Mouse (Mus musculus) myocyte (in vitro differentiated cells): ENCODE measurements around the gene Slc36a1. TPM values are rescaled to one million over a fixed set of nuclear protein-coding genes. Genes with fewer than 3 reads are reported as not detected.
A peak's percentile ranks its signal among the peaks of the same experiment; 100 is the strongest.

Experiments used
- H3K27me3 ChIP-seq: one replicate; pipeline ENCODE4 v1.6.1; 2011; ENCODE audit not compliant: control insufficient read depth, insufficient read depth, insufficient read length
- H3K36me3 ChIP-seq: one replicate; pipeline ENCODE4 v1.6.1; 2011; ENCODE audit not compliant: control insufficient read depth, insufficient read depth
- H3K4me2 ChIP-seq: one replicate; pipeline ENCODE4 v1.6.1; 2011; ENCODE audit warnings: low read depth, control low read depth
- H3K4me3 ChIP-seq: one replicate; pipeline ENCODE4 v1.5.1; 2011; ENCODE audit warnings: mild to moderate bottlenecking, control low read depth, moderate library complexity
- H3K79me2 ChIP-seq: one replicate; pipeline ENCODE4 v1.6.1; 2011; ENCODE audit not compliant: control insufficient read depth, insufficient read depth
- H3ac ChIP-seq: one replicate; pipeline ENCODE4 v1.6.1; 2011; ENCODE audit not compliant: control insufficient read depth, insufficient read length
- CEBPB ChIP-seq: IDR thresholded peaks from 2 replicates; pipeline ENCODE4 v1.6.1; 2011; ENCODE audit warnings: mild to moderate bottlenecking, moderate library complexity; ENCODE audit not compliant: poor library complexity, insufficient read depth, severe bottlenecking
- E2F4 ChIP-seq: IDR thresholded peaks from one replicate; pipeline ENCODE4 v1.6.1; 2011; ENCODE audit warnings: mild to moderate bottlenecking, control low read depth, moderate library complexity; ENCODE audit not compliant: insufficient read depth
- MAX ChIP-seq: IDR thresholded peaks from one replicate; pipeline ENCODE4 v1.6.1; 2011; ENCODE audit warnings: low read depth, mild to moderate bottlenecking, control low read depth
- MYOD1 ChIP-seq, 3 experiments: IDR thresholded peaks; one replicate each; pipeline ENCODE4 v1.6.1; 2011; ENCODE audit warnings: control low read depth in 2 of 3, low read depth in 2 of 3, mild to moderate bottlenecking in 2 of 3, moderate library complexity in 1 of 3; ENCODE audit not compliant: insufficient read length in 2 of 3, control insufficient read depth in 1 of 3
- MYOG ChIP-seq, 3 experiments: IDR thresholded peaks; one replicate each; pipeline ENCODE4 v1.6.1; 2011; ENCODE audit warnings: control low read depth in 2 of 3, low read depth in 2 of 3, mild to moderate bottlenecking in 2 of 3; ENCODE audit not compliant: insufficient read length in 2 of 3, control insufficient read depth in 1 of 3, insufficient read depth in 1 of 3
- POLR2A ChIP-seq: IDR thresholded peaks from one replicate; pipeline ENCODE4 v1.6.1; 2011; ENCODE audit warnings: low read depth, mild to moderate bottlenecking, control low read depth, moderate library complexity; ENCODE audit not compliant: insufficient read length
- POLR2AphosphoS2 ChIP-seq: IDR thresholded peaks from one replicate; pipeline ENCODE4 v1.6.1; 2011; ENCODE audit warnings: low read depth, control low read depth; ENCODE audit not compliant: insufficient read length
- REST ChIP-seq: IDR thresholded peaks from one replicate; pipeline ENCODE4 v1.6.1; 2011; ENCODE audit warnings: mild to moderate bottlenecking, control low read depth, moderate library complexity; ENCODE audit not compliant: insufficient read depth, insufficient read length
- SRF ChIP-seq: IDR thresholded peaks from one replicate; pipeline ENCODE4 v1.6.1; 2011; ENCODE audit warnings: low read depth; ENCODE audit not compliant: control insufficient read depth, insufficient read length
- TCF12 ChIP-seq: IDR thresholded peaks from one replicate; pipeline ENCODE4 v1.6.1; 2011; ENCODE audit warnings: mild to moderate bottlenecking, control low read depth; ENCODE audit not compliant: poor library complexity, insufficient read depth, severe bottlenecking
- TCF3 ChIP-seq: IDR thresholded peaks from one replicate; pipeline ENCODE4 v1.6.1; 2011; ENCODE audit warnings: low read depth, control low read depth; ENCODE audit not compliant: insufficient read length
- USF1 ChIP-seq: IDR thresholded peaks from one replicate; pipeline ENCODE4 v1.6.1; 2011; ENCODE audit warnings: low read depth, mild to moderate bottlenecking, control low read depth, moderate library complexity
- polyA plus RNA-seq: library from polyadenylated mRNA; unstranded; fragments of >200 nt; fragmentation: generic; extraction: Trizol; gene quantifications from one replicate; pipeline ENCODE4 v1.2.1, GENCODE M21; 2012; ENCODE audit warnings: missing spikeins

The Slc36a1 gene
- polyA plus RNA-seq, 1 experiment = 5.3 TPM

DNA sequence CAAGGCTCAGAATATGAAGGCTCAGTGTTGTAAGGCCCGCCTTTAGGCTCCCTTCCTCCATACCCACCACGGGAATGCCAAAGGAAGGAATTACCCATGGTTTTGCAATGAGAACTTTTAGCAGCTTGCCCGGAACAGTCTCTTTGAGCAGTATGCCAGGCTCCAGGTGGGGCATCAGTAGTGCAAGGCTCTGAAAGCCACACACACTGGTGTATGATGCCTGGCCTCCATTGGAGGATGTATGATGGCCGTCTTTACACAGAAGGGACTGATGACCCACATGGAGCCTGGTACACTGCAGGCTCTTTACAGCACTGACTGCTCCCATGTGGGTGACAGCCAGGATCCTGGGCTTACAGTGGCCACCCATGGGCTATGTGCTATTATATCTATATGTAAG lies 57.0 kb downstream of the Slc36a1 start:
- Histone ChIP-seq H3ac (no peak overlapping the region), H3K4me3 (no peak overlapping the region), H3K79me2 (no peaks in the 10 kb centered on the region), H3K36me3 (no peaks in the 10 kb centered on the region), H3K4me2 (no peak overlapping the region), H3K27me3 (peaks cover 8% of the 10 kb centered on the region)
- TF ChIP-seq REST (no peak), CEBPB (no peak), MYOG (IDR thresholded peaks at IDR 0.05; ENCODE audit: control insufficient read depth in 1 of 3, insufficient read depth in 1 of 3, insufficient read length in 2 of 3, low read depth in 2 of 3) (no peak), E2F4 (no peak), POLR2AphosphoS2 (no peak), TCF12 (no peak), USF1 (no peak), POLR2A (no peak), MAX (no peak), MYOD1 (IDR thresholded peaks at IDR 0.05; ENCODE audit: control insufficient read depth in 1 of 3, insufficient read length in 2 of 3, low read depth in 2 of 3) (no peak), TCF3 (no peak), SRF (no peak)

GRCm38 (mm10) chr11:55262000-55262399 lies 57.9 kb downstream of the Slc36a1 start:
- no peak overlapping the region for H3K4me3 ChIP-seq
- TF ChIP-seq MAX = no peak
- no peak for TF ChIP-seq CEBPB
- TF ChIP-seq E2F4 = no peak
- TF ChIP-seq TCF3 = no peak
- TF ChIP-seq REST = no peak
- TF ChIP-seq USF1 = no peak
- no peak for TF ChIP-seq TCF12
- no peak for TF ChIP-seq POLR2A
- TF ChIP-seq MYOG (IDR thresholded peaks at IDR 0.05; ENCODE audit: control insufficient read depth in 1 of 3, insufficient read depth in 1 of 3, insufficient read length in 2 of 3, low read depth in 2 of 3) = no peak
- no peak for TF ChIP-seq MYOD1 (IDR thresholded peaks at IDR 0.05; ENCODE audit: control insufficient read depth in 1 of 3, insufficient read length in 2 of 3, low read depth in 2 of 3)
- TF ChIP-seq SRF = no peak
- no peak overlapping the region for H3K4me2 ChIP-seq
- H3K36me3 ChIP-seq = no peaks in the 10 kb centered on the region
- H3K79me2 ChIP-seq = no peaks in the 10 kb centered on the region
- peaks cover 8% of the 10 kb centered on the region for H3K27me3 ChIP-seq
- H3ac ChIP-seq = no peak overlapping the region

GRCm38 (mm10) chr11:55264318-55264717 lies 60.2 kb downstream of the Slc36a1 start:
- H3K4me2 ChIP-seq = no peak overlapping the region
- no peak for TF ChIP-seq MYOD1 (IDR thresholded peaks at IDR 0.05; ENCODE audit: control insufficient read depth in 1 of 3, insufficient read length in 2 of 3, low read depth in 2 of 3)
- TF ChIP-seq TCF3 = no peak
- no peak overlapping the region for H3K4me3 ChIP-seq
- H3K36me3 ChIP-seq = no peaks in the 10 kb centered on the region
- no peaks in the 10 kb centered on the region for H3K79me2 ChIP-seq
- no peak overlapping the region for H3ac ChIP-seq
- H3K27me3 ChIP-seq = peaks cover 8% of the 10 kb centered on the region

DNA sequence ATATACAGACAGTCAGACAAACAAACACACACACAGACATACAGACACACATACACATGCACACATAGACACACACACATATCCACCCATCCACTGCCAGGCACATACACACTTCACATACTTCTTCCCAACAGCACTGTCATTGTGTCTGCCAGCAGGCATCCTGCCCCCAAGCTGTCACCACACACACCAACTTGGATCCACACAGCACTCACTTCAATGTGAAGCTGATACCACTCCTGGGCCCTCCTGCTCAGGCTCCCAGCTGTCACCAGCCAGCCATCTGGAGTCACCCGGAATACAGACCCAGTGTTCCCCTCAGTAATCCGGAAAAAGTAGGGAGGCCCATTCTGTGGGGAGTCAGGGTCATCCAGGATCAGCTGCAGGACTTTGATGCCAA lies 61.5 kb downstream of the Slc36a1 start:
- Histone ChIP-seq H3K27me3 (peaks cover 8% of the 10 kb centered on the region), H3K36me3 (no peaks in the 10 kb centered on the region), H3K4me3 (no peak overlapping the region), H3K79me2 (no peaks in the 10 kb centered on the region), H3K4me2 (no peak overlapping the region), H3ac (no peak overlapping the region)
- TF ChIP-seq MYOG (IDR thresholded peaks at IDR 0.05; ENCODE audit: control insufficient read depth in 1 of 3, insufficient read depth in 1 of 3, insufficient read length in 2 of 3, low read depth in 2 of 3) (peak in 1 of 3 experiments; percentile 14), POLR2A (no peak), SRF (no peak), MAX (no peak)

- no peaks in the 10 kb centered on the region for H3K79me2 ChIP-seq
- H3K36me3 ChIP-seq = no peaks in the 10 kb centered on the region
- H3K27me3 ChIP-seq = no peaks in the 10 kb centered on the region
- H3ac ChIP-seq = no peak overlapping the region
- H3K4me2 ChIP-seq = no peak overlapping the region
- H3K4me3 ChIP-seq = no peak overlapping the region
- no peak for TF ChIP-seq USF1
Measured at GRCm38 (mm10) chr11:55268580-55268979, 64.4 kb downstream of the Slc36a1 start.

DNA sequence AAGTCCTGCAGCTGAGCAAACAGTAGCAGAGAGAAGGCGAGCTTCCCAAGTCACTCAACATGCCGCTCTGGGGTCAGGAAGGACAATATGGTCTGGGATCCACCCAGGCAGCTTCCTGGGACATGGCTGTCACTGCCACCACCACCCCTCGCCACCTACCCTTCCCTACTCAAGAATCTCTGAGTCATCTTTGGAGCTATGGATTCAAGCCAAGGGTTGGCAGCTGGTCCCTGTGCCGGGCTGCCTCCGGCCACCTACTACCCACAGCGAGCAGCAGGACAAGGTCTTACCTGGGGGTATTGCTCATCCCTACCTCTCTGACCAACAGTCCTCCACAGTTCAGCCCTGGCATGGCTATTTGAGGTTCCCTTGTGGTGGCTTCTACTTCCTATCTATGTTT lies 70.6 kb downstream of the Slc36a1 start:
- no peak overlapping the region for H3K4me3 ChIP-seq
- no peak overlapping the region for H3ac ChIP-seq
- no peaks in the 10 kb centered on the region for H3K27me3 ChIP-seq
- no peaks in the 10 kb centered on the region for H3K79me2 ChIP-seq
- no peaks in the 10 kb centered on the region for H3K36me3 ChIP-seq
- TF ChIP-seq MYOD1 (IDR thresholded peaks at IDR 0.05; ENCODE audit: control insufficient read depth in 1 of 3, insufficient read length in 2 of 3, low read depth in 2 of 3) (peak in 1 of 3 experiments; percentile 34), E2F4 (no peak), MYOG (IDR thresholded peaks at IDR 0.05; ENCODE audit: control insufficient read depth in 1 of 3, insufficient read depth in 1 of 3, insufficient read length in 2 of 3, low read depth in 2 of 3) (peak in 1 of 3 experiments; percentile 55)
- peak overlapping the region; percentile 18 for H3K4me2 ChIP-seq

Other genes with a start within 250 kb of the Slc36a1 start
- gene Tnip1, start 241.4 kb upstream of the Slc36a1 start, polyA plus RNA-seq = 34.5 TPM
- gene Anxa6, start 170.9 kb upstream of the Slc36a1 start, polyA plus RNA-seq = 722 TPM
- gene Ccdc69, start 126.2 kb upstream of the Slc36a1 start, polyA plus RNA-seq = 0.11 TPM
- 5.8 TPM for gene Gm2a, start 106.2 kb upstream of the Slc36a1 start, polyA plus RNA-seq
- not detected for gene Slc36a3, start 52.6 kb upstream of the Slc36a1 start, polyA plus RNA-seq
- gene Slc36a2, start 19.3 kb upstream of the Slc36a1 start, polyA plus RNA-seq = not detected
- gene Fat2, start 132.2 kb downstream of the Slc36a1 start, polyA plus RNA-seq = 0.06 TPM
- gene Sparc, start 218.8 kb downstream of the Slc36a1 start, polyA plus RNA-seq = 1,961 TPM